Mouse (Mus musculus): ENCODE data around the gene Olfr522. TPM values are rescaled to one million over a fixed set of nuclear protein-coding genes. Genes with fewer than 3 reads are reported as not detected.
"Not testable (repeated sequence)": the region's sequence is repeated elsewhere in the genome, so short reads cannot be mapped to it uniquely, and the experiment has no call there.

Olfr522 gene
- polyA plus RNA-seq, 1 experiment from 2014 or later = not detected

- WGBS = 84% methylated on average over 4 of the region's 4 CpGs
- ATAC-seq (replicated peaks; ENCODE audit: low FRiP score) = no peak
- H3K4me3 ChIP-seq (ENCODE audit: low read depth, low read length) = no peak overlapping the region
- H3K9ac ChIP-seq (ENCODE audit: low read depth, low read length) = no peak overlapping the region
- no peaks in the 10 kb centered on the region for H3K27me3 ChIP-seq (replicated peaks; ENCODE audit: control insufficient read depth, insufficient read depth, low read length)
- H3K36me3 ChIP-seq (ENCODE audit: control insufficient read depth, insufficient read depth, low read length) = no peaks in the 10 kb centered on the region; the same call in 1 of the 2 replicates
- no peak overlapping the region for H3K4me2 ChIP-seq
- H3K4me1 ChIP-seq (replicated peaks; ENCODE audit: control insufficient read depth, insufficient read depth, low read length) = no peaks in the 10 kb centered on the region
- no peak overlapping the region for H3K27ac ChIP-seq (ENCODE audit: low read depth, low read length)
- no peaks in the 10 kb centered on the region for H3K9me3 ChIP-seq (ENCODE audit: control insufficient read depth, low read length)
- DNase-seq (ENCODE audit: low spot score) = no peak
Observed at GRCm38 (mm10) chr7:140144550-140144949, 20.0 kb downstream of the Olfr522 start.

GRCm38 (mm10) chr7:140141350-140141749, 23.2 kb downstream of the Olfr522 start:
- Histone ChIP-seq H3K27me3 (replicated peaks; ENCODE audit: control insufficient read depth, insufficient read depth, low read length) (no peaks in the 10 kb centered on the region), H3K9ac (ENCODE audit: low read depth, low read length) (no peak overlapping the region), H3K4me2 (no peak overlapping the region), H3K4me1 (replicated peaks; ENCODE audit: control insufficient read depth, insufficient read depth, low read length) (no peaks in the 10 kb centered on the region), H3K9me3 (ENCODE audit: control insufficient read depth, low read length) (no peaks in the 10 kb centered on the region), H3K4me3 (ENCODE audit: low read depth, low read length) (no peak overlapping the region), H3K36me3 (ENCODE audit: control insufficient read depth, insufficient read depth, low read length) (no peaks in the 10 kb centered on the region; the same call in 1 of the 2 replicates), H3K27ac (ENCODE audit: low read depth, low read length) (no peak overlapping the region)
- no peak for DNase-seq (ENCODE audit: low spot score)
- 5% methylated on average over 14 of the region's 14 CpGs for whole genome bisulfite sequencing
- ATAC-seq (replicated peaks; ENCODE audit: low FRiP score) = no peak

GRCm38 (mm10) chr7:140138021-140138310, 26.6 kb downstream of the Olfr522 start:
- Histone ChIP-seq H3K4me2 (peak overlapping the region; percentile 80), H3K9ac (ENCODE audit: low read depth, low read length) (peak overlapping the region; percentile 80), H3K9me3 (ENCODE audit: control insufficient read depth, low read length) (no peaks in the 10 kb centered on the region), H3K4me3 (ENCODE audit: low read depth, low read length) (peak overlapping the region; percentile 60), H3K4me1 (replicated peaks; ENCODE audit: control insufficient read depth, insufficient read depth, low read length) (no peaks in the 10 kb centered on the region), H3K27ac (ENCODE audit: low read depth, low read length) (peak overlapping the region; percentile 65), H3K27me3 (replicated peaks; ENCODE audit: control insufficient read depth, insufficient read depth, low read length) (no peaks in the 10 kb centered on the region), H3K36me3 (ENCODE audit: control insufficient read depth, insufficient read depth, low read length) (no peaks in the 10 kb centered on the region)
- ATAC-seq (replicated peaks; ENCODE audit: low FRiP score) (no peak), DNase-seq (ENCODE audit: low spot score) (no peak)
- under 1% methylated on average over 8 of the region's 8 CpGs for WGBS

GRCm38 (mm10) chr7:140137135-140138020, 27.2 kb downstream of the Olfr522 start, which contains the start of gene Mtg1:
Mtg1 (plus strand) TSS chr7:140137564.
- peak; percentile 97 for ATAC-seq (replicated peaks; ENCODE audit: low FRiP score)
- peak within 1 kb of the TSS; percentile 80 for H3K4me2 ChIP-seq
- H3K27ac ChIP-seq (ENCODE audit: low read depth, low read length) = peak within 1 kb of the TSS; percentile 65
- no peaks in the 10 kb centered on the region for H3K27me3 ChIP-seq (replicated peaks; ENCODE audit: control insufficient read depth, insufficient read depth, low read length)
- H3K36me3 ChIP-seq (ENCODE audit: control insufficient read depth, insufficient read depth, low read length) = no peaks in the 10 kb centered on the region
- peak within 1 kb of the TSS; percentile 60 for H3K4me3 ChIP-seq (ENCODE audit: low read depth, low read length)
- peak; percentile 97 for DNase-seq (ENCODE audit: low spot score)
- H3K9me3 ChIP-seq (ENCODE audit: control insufficient read depth, low read length) = no peaks in the 10 kb centered on the region
- H3K9ac ChIP-seq (ENCODE audit: low read depth, low read length) = peak within 1 kb of the TSS; percentile 80
- no peaks in the 10 kb centered on the region for H3K4me1 ChIP-seq (replicated peaks; ENCODE audit: control insufficient read depth, insufficient read depth, low read length)
- WGBS = 2% methylated on average over 39 of the region's 39 CpGs

- Histone ChIP-seq H3K4me3 (ENCODE audit: low read depth, low read length) (no peak overlapping the region), H3K9me3 (ENCODE audit: control insufficient read depth, low read length) (no peaks in the 10 kb centered on the region), H3K27me3 (replicated peaks; ENCODE audit: control insufficient read depth, insufficient read depth, low read length) (no peaks in the 10 kb centered on the region), H3K4me1 (replicated peaks; ENCODE audit: control insufficient read depth, insufficient read depth, low read length) (no peaks in the 10 kb centered on the region), H3K36me3 (ENCODE audit: control insufficient read depth, insufficient read depth, low read length) (no peaks in the 10 kb centered on the region), H3K9ac (ENCODE audit: low read depth, low read length) (no peak overlapping the region), H3K4me2 (no peak overlapping the region), H3K27ac (ENCODE audit: low read depth, low read length) (no peak overlapping the region)
- WGBS = 75% methylated on average over 5 of the region's 5 CpGs
- DNase-seq (ENCODE audit: low spot score) (no peak), ATAC-seq (replicated peaks; ENCODE audit: low FRiP score) (no peak)
Observed at GRCm38 (mm10) chr7:140135106-140135770, 29.3 kb downstream of the Olfr522 start.

- not testable (repeated sequence) for H3K27me3 ChIP-seq (replicated peaks; ENCODE audit: control insufficient read depth, insufficient read depth, low read length); H3K9ac ChIP-seq (ENCODE audit: low read depth, low read length); ATAC-seq (replicated peaks; ENCODE audit: low FRiP score); H3K4me3 ChIP-seq (ENCODE audit: low read depth, low read length); DNase-seq (ENCODE audit: low spot score); H3K27ac ChIP-seq (ENCODE audit: low read depth, low read length); H3K9me3 ChIP-seq (ENCODE audit: control insufficient read depth, low read length); H3K4me2 ChIP-seq; H3K36me3 ChIP-seq (ENCODE audit: control insufficient read depth, insufficient read depth, low read length); H3K4me1 ChIP-seq (replicated peaks; ENCODE audit: control insufficient read depth, insufficient read depth, low read length)
- 64% methylated on average over 5 of the region's 7 CpGs for WGBS
Observed at GRCm38 (mm10) chr7:140134033-140134432, 30.5 kb downstream of the Olfr522 start.

GRCm38 (mm10) chr7:140132184-140132583, 32.4 kb downstream of the Olfr522 start:
- WGBS = 80% methylated on average over 6 of the region's 7 CpGs
- not testable (repeated sequence) for H3K36me3 ChIP-seq (ENCODE audit: control insufficient read depth, insufficient read depth, low read length); H3K9me3 ChIP-seq (ENCODE audit: control insufficient read depth, low read length); H3K27me3 ChIP-seq (replicated peaks; ENCODE audit: control insufficient read depth, insufficient read depth, low read length); H3K27ac ChIP-seq (ENCODE audit: low read depth, low read length); H3K4me2 ChIP-seq; H3K4me3 ChIP-seq (ENCODE audit: low read depth, low read length); ATAC-seq (replicated peaks; ENCODE audit: low FRiP score); DNase-seq (ENCODE audit: low spot score); H3K4me1 ChIP-seq (replicated peaks; ENCODE audit: control insufficient read depth, insufficient read depth, low read length); H3K9ac ChIP-seq (ENCODE audit: low read depth, low read length)

- no peak overlapping the region for H3K4me3 ChIP-seq (ENCODE audit: low read depth, low read length)
- no peak overlapping the region for H3K9ac ChIP-seq (ENCODE audit: low read depth, low read length)
- no peak overlapping the region for H3K4me2 ChIP-seq
- peaks cover 3% of the 10 kb centered on the region for H3K4me1 ChIP-seq (replicated peaks; ENCODE audit: control insufficient read depth, insufficient read depth, low read length)
- no peaks in the 10 kb centered on the region for H3K27me3 ChIP-seq (replicated peaks; ENCODE audit: control insufficient read depth, insufficient read depth, low read length)
- no peaks in the 10 kb centered on the region for H3K36me3 ChIP-seq (ENCODE audit: control insufficient read depth, insufficient read depth, low read length)
- H3K27ac ChIP-seq (ENCODE audit: low read depth, low read length) = no peak overlapping the region
- ATAC-seq (replicated peaks; ENCODE audit: low FRiP score) = no peak
- H3K9me3 ChIP-seq (ENCODE audit: control insufficient read depth, low read length) = no peaks in the 10 kb centered on the region
- DNase-seq (ENCODE audit: low spot score) = no peak
- WGBS = 50% methylated on average over 2 of the region's 2 CpGs
Observed at GRCm38 (mm10) chr7:140127911-140128310, 36.7 kb downstream of the Olfr522 start.

Data from liver, embryonic 11.5 days (tissue).